Mouse (Mus musculus) megakaryocyte, adult 5-6 weeks (primary cell): ENCODE measurements at regions not wholly inside any gene's neighbourhood (a gene's known extent, or its start where the extent isn't known, plus 50 kb on each side); places are given as distances from the start of the nearest gene placed in this dataset.
"Not testable (repeated sequence)": the region's sequence is repeated elsewhere in the genome, so short reads cannot be mapped to it uniquely, and the experiment has no call there.

Experiments
- ATAC-seq: 2 replicates; pipeline ENCODE4 v1.8.0; 2016; ENCODE audit warnings: mild to moderate bottlenecking, inconsistent platforms; ENCODE audit not compliant: poor library complexity, severe bottlenecking

DNA sequence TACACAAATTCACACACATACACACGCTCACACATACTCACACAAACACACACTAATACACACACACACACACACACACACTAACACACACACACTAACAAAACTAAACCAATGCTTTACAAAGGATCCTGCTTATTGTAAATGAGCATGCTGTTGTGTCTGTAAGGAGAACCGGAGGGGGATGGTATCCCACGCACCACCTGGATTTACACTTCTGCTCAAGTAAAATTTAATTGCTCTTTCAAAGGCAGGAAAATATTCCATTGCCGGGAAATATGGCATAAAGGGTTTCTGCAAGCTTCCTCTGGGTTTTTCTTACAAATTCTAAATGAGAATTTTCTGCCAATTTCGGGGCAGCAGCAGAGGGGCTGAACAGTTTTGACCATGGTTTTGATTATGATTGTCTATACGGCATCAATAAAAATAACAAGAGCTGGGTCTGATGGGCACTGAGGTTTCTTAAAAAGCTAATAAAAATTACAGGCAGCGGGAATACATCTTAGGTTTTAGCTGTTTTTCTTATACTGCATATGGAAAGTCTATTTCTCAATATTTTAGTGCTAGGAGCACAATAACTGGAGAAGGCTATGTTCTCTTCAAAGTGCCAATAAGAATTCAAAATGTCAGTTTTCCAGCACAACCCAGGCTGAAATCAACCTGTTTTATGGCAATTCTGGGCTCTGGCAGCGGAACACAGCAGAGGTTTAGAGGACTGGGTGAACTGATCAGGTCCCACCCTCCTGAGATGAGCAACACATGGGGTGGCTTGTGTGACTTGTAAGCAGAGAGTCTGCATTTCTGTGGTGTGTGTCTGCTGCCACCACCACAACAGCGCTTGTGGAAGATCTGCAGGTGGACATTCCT is 80.9 kb upstream of the Gm5148 start:
- ATAC-seq = no peak

DNA sequence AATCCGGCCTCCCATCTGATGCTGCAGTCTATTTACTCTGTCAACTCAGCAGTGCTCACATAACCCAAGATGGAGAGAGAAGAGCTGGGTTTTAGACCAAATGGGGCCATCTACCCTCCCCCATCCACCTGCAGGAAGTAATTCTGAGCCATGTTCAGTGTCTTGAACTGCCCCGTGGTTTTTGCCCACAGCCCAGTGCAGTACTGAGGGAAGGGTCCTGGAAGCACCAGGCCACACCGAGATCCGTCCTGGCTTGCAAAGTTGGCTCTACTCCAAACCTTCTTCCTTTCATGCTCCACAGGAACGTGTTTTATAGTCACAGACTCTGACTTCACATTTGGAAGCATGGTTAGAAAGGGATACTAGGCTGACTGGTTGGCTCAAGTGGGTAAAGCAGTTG is 80.0 kb upstream of the Gm5148 start:
- no peak for ATAC-seq

GRCm38 (mm10) chr3:37803781-37804180 is 79.5 kb upstream of the Gm5148 start:
- not testable (repeated sequence) for ATAC-seq

GRCm38 (mm10) chr3:37801551-37801950 is 77.3 kb upstream of the Gm5148 start:
- no peak for ATAC-seq

- ATAC-seq = no peak
Observed at GRCm38 (mm10) chr3:37799809-37800208, 75.5 kb upstream of the Gm5148 start.

GRCm38 (mm10) chr3:37789711-37790110 is 65.4 kb upstream of the Gm5148 start:
- no peak for ATAC-seq

DNA sequence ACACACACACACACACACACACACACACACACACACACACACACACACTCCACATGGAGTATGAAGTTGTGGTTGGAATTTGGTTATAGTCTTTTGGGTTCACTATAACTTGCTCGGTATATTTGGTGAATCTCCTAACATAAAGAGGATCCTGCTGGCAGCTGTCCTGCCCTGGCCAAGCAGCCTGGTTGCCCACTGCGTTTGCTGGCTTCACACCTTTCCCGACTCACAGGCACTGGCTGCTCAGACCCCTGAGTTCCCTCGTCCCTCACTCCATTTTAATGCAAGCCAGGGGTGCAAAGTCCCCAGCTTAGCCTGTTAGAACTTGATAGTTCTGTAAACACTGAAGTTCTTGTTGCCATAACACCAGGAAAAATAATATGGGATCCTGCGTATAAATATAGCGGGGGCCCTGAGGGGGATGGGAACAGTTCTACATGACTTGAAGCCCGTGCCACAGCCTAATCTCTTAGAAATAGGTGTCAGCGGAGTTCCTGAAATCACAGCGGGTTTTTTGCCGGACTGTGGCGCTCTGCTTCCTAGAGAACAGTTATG is 64.9 kb upstream of the Gm5148 start:
- ATAC-seq = no peak

GRCm38 (mm10) chr3:37788366-37788765 is 64.1 kb upstream of the Gm5148 start:
- no peak for ATAC-seq

DNA sequence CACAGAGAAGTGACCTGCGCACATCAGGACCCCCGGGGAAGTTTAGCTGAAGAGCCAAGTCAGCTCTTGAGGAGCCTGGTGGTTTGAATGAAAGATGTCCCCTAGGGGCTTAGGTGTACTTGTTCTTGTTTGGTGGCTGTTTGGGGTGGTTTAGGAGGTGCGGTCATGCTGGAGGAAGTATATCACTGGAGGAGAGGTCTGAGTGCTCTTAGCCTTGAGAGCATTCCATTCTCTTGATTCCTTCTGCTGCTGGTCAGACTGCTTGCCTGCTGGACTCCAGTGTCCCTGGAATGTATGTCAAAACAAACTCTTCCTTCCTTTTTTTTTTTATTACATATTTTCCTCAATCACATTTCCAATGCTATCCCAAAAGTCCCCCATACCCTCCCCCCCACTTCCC is 62.5 kb upstream of the Gm5148 start:
- no peak for ATAC-seq

DNA sequence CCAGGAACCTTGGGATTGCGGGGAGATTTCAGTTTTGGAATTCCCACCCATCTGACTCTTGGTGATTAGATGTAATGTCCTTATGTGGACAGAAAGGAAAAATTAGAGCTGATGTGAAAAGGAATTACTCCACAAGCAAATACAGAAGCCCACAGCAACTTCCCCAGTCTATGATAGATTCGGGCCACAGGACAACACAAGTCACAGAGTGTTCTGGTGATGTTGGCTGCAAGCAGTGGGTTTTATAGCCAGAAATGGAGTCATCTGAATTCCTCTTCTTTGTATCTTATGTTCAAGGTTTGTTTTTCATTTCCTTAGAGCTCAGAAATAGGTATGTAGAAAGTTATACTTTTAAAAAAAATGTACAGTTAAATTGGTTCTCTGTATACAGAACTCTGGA is 56.8 kb upstream of the Gm5148 start:
- no peak for ATAC-seq

DNA sequence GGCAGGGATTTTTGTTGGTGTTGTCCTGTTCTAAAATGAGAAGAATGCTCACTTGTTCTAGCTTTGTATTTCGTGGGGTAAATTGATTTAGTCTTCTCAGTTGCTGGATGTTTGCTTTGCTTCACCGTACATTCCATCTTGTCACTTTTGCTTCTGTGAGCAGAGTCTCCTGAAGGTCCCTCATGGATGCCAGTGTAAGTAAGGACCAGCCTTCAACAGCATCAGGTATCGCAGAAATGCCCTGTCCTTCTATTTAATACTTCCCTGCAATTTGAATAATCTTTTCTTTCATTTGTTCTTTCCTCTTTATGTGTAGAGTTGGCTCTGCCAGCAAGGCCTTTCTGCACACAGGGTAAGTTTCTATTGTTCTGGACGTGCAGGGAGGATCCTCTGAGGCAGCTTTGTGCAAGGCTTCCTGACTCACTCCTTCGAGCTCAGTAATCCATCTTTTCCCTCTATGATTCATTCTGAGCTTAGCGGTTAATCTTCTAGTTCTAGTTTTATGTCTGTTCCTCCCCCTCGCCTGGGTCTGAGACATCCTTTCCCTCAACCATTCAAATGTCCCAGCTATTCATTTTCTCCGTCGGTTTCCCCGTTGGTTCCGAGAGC is 55.7 kb upstream of the Gm5148 start:
- no peak for ATAC-seq

GRCm38 (mm10) chr3:37778386-37778785 is 54.1 kb upstream of the Gm5148 start:
- no peak for ATAC-seq

GRCm38 (mm10) chr3:37776224-37776623 is 51.9 kb upstream of the Gm5148 start:
- no peak for ATAC-seq
